Mouse (Mus musculus) forebrain, postnatal 0 days (tissue): ENCODE data around the gene Nfe2. TPM values are rescaled to one million over a fixed set of nuclear protein-coding genes. Genes with fewer than 3 reads are reported as not detected.

Experiments
- ATAC-seq: fragments of 200-750 bp; cut with Nextera tagmentation; 2 replicates; pipeline ENCODE4 v1.8.0; 2017; ENCODE audit warnings: mild to moderate bottlenecking, moderate library complexity
- DNase-seq: peaks from one replicate; pipeline ENCODE4 v3.0.0-alpha.2; 2015
- H3K27ac ChIP-seq: fragments of 300-500 bp; sonication (generic); 2 replicates; pipeline ENCODE4 v1.5.1; 2014; ENCODE audit warnings: low read depth, mild to moderate bottlenecking, antibody characterized with exemption, low read length, moderate library complexity, mixed read lengths
- H3K27me3 ChIP-seq: fragments of 300-500 bp; sonication (generic); 2 replicates; pipeline ENCODE4 v1.6.1; 2014; ENCODE audit warnings: mild to moderate bottlenecking, low read length, mixed read lengths; ENCODE audit not compliant: insufficient read depth
- H3K36me3 ChIP-seq: fragments of 300-500 bp; sonication (generic); 2 replicates; pipeline ENCODE4 v1.6.1; 2014; ENCODE audit warnings: mild to moderate bottlenecking, moderate library complexity; ENCODE audit not compliant: insufficient read depth
- H3K4me1 ChIP-seq: fragments of 300-500 bp; sonication (generic); 2 replicates; pipeline ENCODE4 v1.6.1; 2014; ENCODE audit warnings: antibody characterized with exemption; ENCODE audit not compliant: insufficient read depth
- H3K4me2 ChIP-seq: fragments of 300-500 bp; sonication (generic); 2 replicates; pipeline ENCODE4 v1.6.1; 2014; ENCODE audit warnings: low read depth, mild to moderate bottlenecking, moderate library complexity
- H3K4me3 ChIP-seq: fragments of 300-500 bp; sonication (generic); 2 replicates; pipeline ENCODE4 v1.5.1; 2014; ENCODE audit warnings: low read depth, low read length, mixed read lengths
- H3K9ac ChIP-seq: fragments of 300-500 bp; sonication (generic); 2 replicates; pipeline ENCODE4 v1.6.1; 2014; ENCODE audit warnings: mild to moderate bottlenecking
- H3K9me3 ChIP-seq: fragments of 300-500 bp; sonication (generic); 2 replicates; pipeline ENCODE4 v1.6.1; 2016; ENCODE audit warnings: low read length
- CTCF ChIP-seq: sonication (generic); IDR thresholded peaks from 2 replicates; pipeline ENCODE4 v1.5.1; 2016; ENCODE audit warnings: antibody characterized with exemption, control low read depth, low read depth
- WGBS: fragments of 180-500 bp; shearing (Covaris S2); extraction: QIAGEN DNeasy Blood & Tissue Kit; methylation state at CpG from one replicate; pipeline ENCODE4 v1.1.7; 2014; 5-methylcytosine and 5-hydroxymethylcytosine counted together
- polyA plus RNA-seq: library from polyadenylated mRNA; unstranded; fragments of >200 nt; fragmentation: Nextera tagmentation; extraction: Ambion mirVana; gene quantifications from 2 replicates; pipeline ENCODE4 v1.2.1, GENCODE M21; 2015
- total RNA-seq: library from RNA; depleted of rRNA; stranded (reverse); fragments of >200 nt; gene quantifications from 2 replicates; pipeline ENCODE4 v1.2.3, GENCODE M21; 2014

Nfe2 gene
- total and polyA plus RNA-seq, 2 experiments from 2014 or later: 0.34 to 1.6 TPM

DNA sequence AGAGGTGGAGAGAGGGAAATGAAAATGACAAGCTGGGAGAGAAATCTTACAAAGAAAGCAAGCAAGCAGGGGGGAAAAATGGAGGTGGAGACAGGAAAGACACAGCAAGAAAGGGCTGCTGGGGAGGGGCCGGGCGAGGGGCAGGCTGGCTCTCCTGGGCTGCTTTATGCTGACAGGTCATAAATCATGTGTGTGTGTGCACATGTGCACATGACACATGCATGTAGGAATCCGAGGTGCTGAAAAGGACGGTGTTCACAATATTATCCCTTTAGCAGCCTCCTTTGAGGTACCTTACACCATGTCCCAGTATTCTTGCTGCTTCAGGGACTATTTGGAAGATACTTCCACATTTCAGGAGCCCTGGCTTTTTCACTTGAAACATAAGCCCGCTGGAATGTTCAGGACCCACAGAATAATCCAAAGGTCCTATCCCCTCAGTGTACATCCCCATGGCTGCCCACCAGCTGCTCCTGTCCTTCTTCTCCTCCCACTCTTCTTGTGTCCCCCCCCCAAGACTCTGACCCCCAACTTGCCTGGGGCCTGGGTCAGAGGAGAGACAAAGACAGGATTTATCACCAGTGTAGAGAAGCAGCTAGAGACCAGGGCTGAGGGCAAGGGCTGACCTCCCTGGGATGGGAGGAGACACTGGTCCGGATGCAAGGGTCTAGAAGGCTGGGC lies 44.3 kb upstream of the Nfe2 start:
- WGBS: 53% methylated on average over 6 of the region's 6 CpGs
- TF ChIP-seq CTCF: no peak

DNA sequence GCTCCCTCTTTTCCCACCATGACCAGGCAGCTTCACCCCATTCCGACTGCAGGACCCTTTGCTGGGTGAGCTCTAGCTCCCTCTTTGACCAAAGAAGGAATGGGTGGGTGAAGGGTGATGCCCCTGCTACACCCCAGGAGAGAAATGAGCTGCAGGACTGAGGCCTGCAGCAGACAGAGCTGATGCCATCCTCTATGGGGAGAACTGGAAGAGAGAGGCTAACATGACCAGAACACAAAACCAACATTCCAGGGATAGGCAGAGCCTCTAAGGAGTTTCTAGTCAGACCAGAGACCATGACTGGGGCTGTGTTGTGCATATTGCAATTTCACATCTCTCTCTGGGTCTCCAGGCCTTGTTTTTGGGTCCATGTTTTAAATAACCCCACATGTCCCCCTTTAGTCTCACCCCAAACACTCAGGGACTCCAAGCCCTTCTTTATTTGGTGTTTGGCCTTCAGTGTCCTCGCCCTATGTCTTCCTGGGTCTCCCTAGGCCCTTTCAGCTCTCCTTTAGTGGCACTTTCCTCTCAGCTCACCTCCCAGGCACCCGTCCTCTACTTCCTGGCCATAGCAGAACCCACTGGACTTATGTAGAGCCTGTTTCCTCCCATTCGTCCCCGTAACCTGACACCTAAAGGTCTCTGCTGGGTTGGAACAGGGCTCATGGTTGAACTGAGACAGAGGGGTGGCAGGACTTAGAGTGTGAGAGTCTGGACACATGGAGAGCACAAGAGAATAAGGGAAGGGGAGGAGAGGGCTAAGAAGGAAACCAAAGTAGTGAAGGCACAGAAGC lies 43.5 kb upstream of the Nfe2 start:
- peak overlapping the region; percentile 47; the same call in 1 of the 2 replicates for H3K27ac ChIP-seq
- 41% methylated on average over 5 of the region's 5 CpGs for WGBS
- ATAC-seq: no peak
- H3K4me3 ChIP-seq: no peak overlapping the region
- no peaks in the 10 kb centered on the region for H3K9me3 ChIP-seq
- peaks cover 43% of the 10 kb centered on the region for H3K4me1 ChIP-seq
- H3K4me2 ChIP-seq: no peak overlapping the region
- DNase-seq: no peak
- no peak for TF ChIP-seq CTCF
- no peaks in the 10 kb centered on the region for H3K27me3 ChIP-seq
- no peak overlapping the region for H3K9ac ChIP-seq
- 0 out of 2 replicates have a peak, but pooled peaks cover 8% of the 10 kb centered on the region for H3K36me3 ChIP-seq

More for the DNA sequence above, 44.3 kb upstream of the Nfe2 start:
- no peaks in the 10 kb centered on the region for H3K27me3 ChIP-seq
- H3K9ac ChIP-seq: no peak overlapping the region
- DNase-seq: no peak
- H3K4me2 ChIP-seq: no peak overlapping the region
- 0 out of 2 replicates have a peak, but pooled peaks cover 3% of the 10 kb centered on the region for H3K36me3 ChIP-seq
- no peaks in the 10 kb centered on the region for H3K9me3 ChIP-seq
- ATAC-seq: no peak
- H3K4me1 ChIP-seq: peaks cover 50% of the 10 kb centered on the region
- peak overlapping the region; percentile 47; the same call in 1 of the 2 replicates for H3K27ac ChIP-seq
- no peak overlapping the region for H3K4me3 ChIP-seq

GRCm38 (mm10) chr15:103301046-103301445 lies 42.8 kb upstream of the Nfe2 start:
- no peak overlapping the region for H3K9ac ChIP-seq
- H3K9me3 ChIP-seq: no peaks in the 10 kb centered on the region
- TF ChIP-seq CTCF: no peak
- peak overlapping the region; percentile 93 for H3K27ac ChIP-seq
- no peak overlapping the region for H3K4me2 ChIP-seq
- peaks cover 38% of the 10 kb centered on the region for H3K4me1 ChIP-seq
- 0 out of 2 replicates have a peak, but pooled peaks cover 11% of the 10 kb centered on the region for H3K36me3 ChIP-seq
- H3K4me3 ChIP-seq: no peak overlapping the region
- DNase-seq (no peak), ATAC-seq (no peak)
- no peaks in the 10 kb centered on the region for H3K27me3 ChIP-seq
- WGBS: 9% methylated on average over 2 of the region's 2 CpGs

GRCm38 (mm10) chr15:103300560-103300959 lies 42.4 kb upstream of the Nfe2 start:
- Histone ChIP-seq H3K27ac (peak overlapping the region; percentile 93), H3K36me3 (peaks cover 15% of the 10 kb centered on the region), H3K4me1 (peaks cover 33% of the 10 kb centered on the region), H3K4me2 (peak overlapping the region; percentile 56), H3K9me3 (no peaks in the 10 kb centered on the region), H3K27me3 (no peaks in the 10 kb centered on the region), H3K4me3 (no peak overlapping the region), H3K9ac (peak overlapping the region; percentile 56)
- DNase-seq: no peak
- no peak for ATAC-seq
- no peak for TF ChIP-seq CTCF
- WGBS: 0% methylated on average over 2 of the region's 2 CpGs

- peak overlapping the region; percentile 56 for H3K9ac ChIP-seq
- TF ChIP-seq CTCF: no peak
- DNase-seq (peak; percentile 87), ATAC-seq (peak; percentile 66)
- no peaks in the 10 kb centered on the region for H3K9me3 ChIP-seq
- peak overlapping the region; percentile 26 for H3K4me3 ChIP-seq
- peaks cover 18% of the 10 kb centered on the region for H3K36me3 ChIP-seq
- H3K4me2 ChIP-seq: peak overlapping the region; percentile 56
- 3% methylated on average over 18 of the region's 18 CpGs for WGBS
- H3K27me3 ChIP-seq: no peaks in the 10 kb centered on the region
- H3K4me1 ChIP-seq: peaks cover 32% of the 10 kb centered on the region
- peak overlapping the region; percentile 93 for H3K27ac ChIP-seq
Observed at GRCm38 (mm10) chr15:103300067-103300471, 41.9 kb upstream of the Nfe2 start.

DNA sequence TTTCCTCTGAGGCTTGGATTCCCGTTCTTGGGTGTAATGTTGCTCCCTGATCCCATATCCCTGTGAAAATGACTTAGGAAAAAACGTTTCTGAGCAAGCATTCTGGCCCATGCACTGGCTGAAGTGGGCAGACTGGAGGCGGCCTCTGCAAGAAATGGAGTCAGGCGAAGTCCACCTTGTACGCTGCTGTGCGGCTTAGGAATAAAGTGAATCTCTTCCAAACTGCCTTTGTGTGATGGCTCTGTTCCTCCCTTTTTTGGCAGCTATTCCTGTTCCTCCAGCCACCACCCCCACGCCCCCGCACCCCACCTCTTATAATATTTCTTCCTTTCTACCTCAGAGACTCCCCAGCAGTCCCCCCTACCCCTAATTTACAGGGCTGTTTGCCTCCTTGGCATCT lies 41.4 kb upstream of the Nfe2 start:
- Histone ChIP-seq H3K4me3 (peak overlapping the region; percentile 26), H3K9me3 (no peaks in the 10 kb centered on the region), H3K9ac (peak overlapping the region; percentile 56), H3K4me1 (peaks cover 31% of the 10 kb centered on the region), H3K27ac (peak overlapping the region; percentile 93), H3K36me3 (peaks cover 18% of the 10 kb centered on the region), H3K4me2 (peak overlapping the region; percentile 56), H3K27me3 (no peaks in the 10 kb centered on the region)
- DNase-seq: peak; percentile 61
- WGBS: 10% methylated on average over 8 of the region's 8 CpGs
- 0 out of 2 replicates have a peak, but pooled peaks have one; percentile 6 for ATAC-seq
- no peak for TF ChIP-seq CTCF
